Mouse (Mus musculus) megakaryocyte-erythroid progenitor cell, adult 5 weeks (primary cell): Measurements from ENCODE around the gene Clcn3. TPM values are rescaled to one million over a fixed set of nuclear protein-coding genes. Genes with fewer than 3 reads are reported as not detected.

Experiments used
- polyA plus RNA-seq: library from polyadenylated mRNA; stranded (reverse); fragments of >175 nt; gene quantifications from 2 replicates; pipeline ENCODE4 v1.2.3, GENCODE M21; 2012

Gene Clcn3
- polyA plus RNA-seq = 4.3 and 5.2 TPM in 2 replicates

GRCm38 (mm10) chr8:60982701-60983687, at the start of gene Clcn3:
Clcn3 (minus strand) TSS chr8:60983300.

DNA sequence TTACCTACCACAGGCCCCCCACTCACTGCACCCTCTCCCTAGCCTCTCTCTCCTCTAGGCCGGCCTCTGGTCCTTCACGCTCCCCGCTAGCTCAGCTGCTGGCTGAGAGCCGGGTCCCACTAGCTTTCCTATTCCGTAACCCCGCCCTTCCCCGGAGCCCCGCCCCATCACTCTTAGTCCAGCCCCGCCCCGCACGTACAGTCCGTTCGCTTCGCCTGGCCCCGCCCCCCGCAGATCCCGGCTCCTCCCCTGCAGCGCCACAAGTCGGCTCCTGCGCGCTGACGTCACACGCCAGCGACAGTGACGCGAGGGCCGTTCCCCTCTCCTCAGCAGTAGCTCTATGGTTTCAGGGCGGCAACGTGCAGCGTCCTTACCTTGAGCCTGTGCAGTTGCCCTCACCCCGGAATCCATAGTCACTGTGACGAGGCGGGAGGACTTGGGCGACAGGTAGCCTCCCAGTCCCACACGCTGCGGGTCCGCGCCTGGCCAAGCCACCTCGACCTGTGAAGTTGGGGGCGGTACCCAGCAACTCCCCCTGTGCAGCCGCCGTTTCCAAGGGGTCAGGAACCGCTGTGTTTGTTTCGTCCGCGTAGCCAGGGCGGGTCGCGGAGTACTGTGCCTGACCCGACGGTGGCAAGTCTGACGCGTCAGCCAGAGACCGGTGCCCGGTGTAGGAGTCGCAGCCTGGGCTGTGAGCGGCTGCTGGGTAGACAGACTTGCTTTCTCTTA, 10.0 kb upstream of the Clcn3 start, which contains the start of gene Nek1:
Nek1 (plus strand) TSS at position 286 of the 729 bp plus-strand sequence.

DNA sequence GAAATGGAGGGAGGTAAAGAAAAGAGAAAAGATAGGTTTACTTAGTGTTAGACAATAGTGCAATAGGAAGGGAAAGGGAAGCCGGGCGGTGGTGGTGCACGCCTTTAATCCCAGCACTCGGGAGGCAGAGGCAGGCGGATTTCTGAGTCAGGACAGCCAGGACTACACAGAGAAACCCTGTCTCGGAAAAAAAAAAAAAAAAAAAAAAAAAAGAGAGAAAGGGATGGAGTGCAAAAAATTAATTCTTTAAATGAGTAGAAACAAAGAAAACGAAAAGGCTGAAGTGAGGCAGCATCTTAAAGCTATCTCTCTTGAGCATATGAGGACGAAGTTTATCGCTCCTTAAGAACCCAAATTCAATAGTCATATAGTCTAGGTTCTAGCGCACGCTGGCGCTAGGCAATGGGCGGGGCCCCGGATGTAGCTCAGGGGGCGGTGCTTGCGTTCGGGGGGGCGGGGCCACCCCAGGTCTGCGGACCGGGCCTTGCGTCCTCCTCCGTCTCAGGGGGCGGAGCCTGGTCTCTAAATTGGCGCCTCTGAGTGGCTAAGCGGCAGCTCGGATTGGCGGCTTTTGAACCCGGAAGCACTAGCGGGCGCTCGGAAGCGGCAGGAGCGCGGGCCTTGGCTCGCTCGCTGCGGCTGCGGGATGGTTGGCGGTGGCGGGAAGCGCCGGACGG, 93.1 kb downstream of the Clcn3 start, which contains the start of gene Hpf1:
Hpf1 (plus strand) TSS at position 576 of the 677 bp plus-strand sequence.

Other genes with a start within 250 kb of the Clcn3 start
- 9.0 and 9.8 TPM in 2 replicates for gene Hpf1, start 92.9 kb downstream of the Clcn3 start, polyA plus RNA-seq
- 3.4 and 3.6 TPM in 2 replicates for gene Nek1, start 9.9 kb upstream of the Clcn3 start, polyA plus RNA-seq
- 3.4 and 4.3 TPM in 2 replicates for gene Sh3rf1, start 240.6 kb upstream of the Clcn3 start, polyA plus RNA-seq